Mouse (Mus musculus) layer of hippocampus, postnatal 25 days (tissue): ENCODE measurements around the gene Trap1. TPM values are rescaled to one million over a fixed set of nuclear protein-coding genes. Genes with fewer than 3 reads are reported as not detected.
"Not testable (repeated sequence)": the region's sequence is repeated elsewhere in the genome, so short reads cannot be mapped to it uniquely, and the experiment has no call there.

ENCODE experiments used
- DNase-seq, 2 experiments: peaks; one replicate each; pipeline ENCODE4 v3.0.0; 2022; ENCODE audit warnings: mixed read lengths in 2 of 2, low spot score in 1 of 2; ENCODE audit errors: extremely low spot score in 1 of 2
- total RNA-seq, 2 experiments: library from RNA; stranded (reverse); gene quantifications; 2 replicates each; pipeline ENCODE4 v1.2.3; 2021

Trap1 gene
- total RNA-seq = 10 to 100 TPM; 65.0 to 73.1 TPM

DNA sequence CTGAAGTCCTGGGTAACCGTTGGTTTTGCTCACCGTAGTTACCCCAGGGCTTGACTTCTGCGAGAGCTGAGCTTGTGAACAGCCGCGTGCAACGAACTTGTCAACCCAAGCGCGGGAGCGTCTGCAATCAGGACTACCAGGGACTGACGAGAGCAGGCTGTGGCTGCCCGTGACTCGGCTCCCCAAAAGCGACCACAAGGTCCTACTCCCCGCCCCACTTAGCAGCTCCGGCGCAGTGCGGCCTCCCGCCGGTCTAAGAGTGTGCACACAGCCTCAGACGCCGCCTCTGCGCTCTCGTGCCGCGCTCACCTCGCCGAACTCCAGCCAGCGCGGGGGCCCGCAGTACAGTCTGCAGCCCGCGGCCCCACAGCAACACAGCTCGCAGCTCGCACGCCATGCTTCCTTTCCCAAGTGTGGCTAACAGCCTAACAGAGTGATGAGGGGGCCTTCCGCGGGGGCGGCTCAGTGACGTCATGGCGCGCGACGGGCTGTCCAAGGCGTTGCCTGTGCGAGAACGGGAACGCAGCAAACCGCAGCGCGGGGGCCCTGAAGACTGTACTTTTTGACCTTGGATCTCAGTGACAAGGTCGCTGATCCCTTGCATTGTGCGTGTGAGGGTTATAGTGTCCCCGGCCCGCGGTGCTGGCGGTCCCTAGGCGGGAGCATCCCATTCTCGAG is at the start of gene Trap1:
TSS of gene Trap1 (minus strand) at position 444 of the 678 bp plus-strand sequence.
- DNase-seq = peak; percentile 97 to 99

- DNase-seq = no peak
These were observed 39.4 kb upstream of the Trap1 start for GRCm38 (mm10) chr16:4117072-4117471.

GRCm38 (mm10) chr16:4100374-4100773 is 22.7 kb upstream of the Trap1 start:
- DNase-seq = no peak

DNA sequence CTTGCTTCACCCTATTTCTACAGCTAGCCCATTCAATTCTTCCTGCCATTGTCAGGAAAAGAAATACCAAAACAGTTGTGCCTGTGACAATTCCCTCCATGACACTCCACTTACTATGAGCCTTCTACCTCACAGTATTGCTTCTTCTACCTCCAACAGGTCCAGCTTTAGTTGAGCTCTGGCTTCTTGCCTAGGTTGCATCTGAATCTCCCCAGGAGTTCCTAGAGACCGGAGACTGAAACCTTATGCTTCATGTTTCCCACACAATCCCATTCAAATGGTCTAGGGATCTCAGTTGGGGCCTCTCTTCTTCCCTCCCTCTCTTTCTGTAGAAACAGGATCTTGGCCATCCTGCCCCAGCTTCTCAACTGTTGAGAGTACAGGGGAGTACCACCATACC is 19.9 kb upstream of the Trap1 start:
- no peak for DNase-seq

- DNase-seq = no peak
These were observed 19.3 kb upstream of the Trap1 start for GRCm38 (mm10) chr16:4096898-4097297.

DNA sequence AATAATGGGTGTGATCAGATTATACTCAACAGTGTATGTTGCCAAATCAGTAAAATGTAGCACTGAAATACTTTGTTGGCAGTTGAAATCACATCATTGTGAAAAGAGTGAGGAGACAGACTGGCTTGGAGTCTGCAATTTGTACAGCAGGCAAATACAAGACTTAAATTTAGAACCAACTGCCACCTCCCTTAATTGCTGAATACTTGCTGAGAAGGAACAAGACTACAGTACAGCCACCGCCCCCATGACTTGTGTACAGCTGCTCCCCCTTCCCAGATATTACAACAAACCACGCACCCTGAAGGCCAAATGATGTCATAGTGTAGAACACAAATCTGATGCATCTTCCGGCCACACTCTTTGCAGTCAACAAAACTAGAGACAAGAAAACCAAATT is 18.5 kb upstream of the Trap1 start:
- DNase-seq = no peak

DNA sequence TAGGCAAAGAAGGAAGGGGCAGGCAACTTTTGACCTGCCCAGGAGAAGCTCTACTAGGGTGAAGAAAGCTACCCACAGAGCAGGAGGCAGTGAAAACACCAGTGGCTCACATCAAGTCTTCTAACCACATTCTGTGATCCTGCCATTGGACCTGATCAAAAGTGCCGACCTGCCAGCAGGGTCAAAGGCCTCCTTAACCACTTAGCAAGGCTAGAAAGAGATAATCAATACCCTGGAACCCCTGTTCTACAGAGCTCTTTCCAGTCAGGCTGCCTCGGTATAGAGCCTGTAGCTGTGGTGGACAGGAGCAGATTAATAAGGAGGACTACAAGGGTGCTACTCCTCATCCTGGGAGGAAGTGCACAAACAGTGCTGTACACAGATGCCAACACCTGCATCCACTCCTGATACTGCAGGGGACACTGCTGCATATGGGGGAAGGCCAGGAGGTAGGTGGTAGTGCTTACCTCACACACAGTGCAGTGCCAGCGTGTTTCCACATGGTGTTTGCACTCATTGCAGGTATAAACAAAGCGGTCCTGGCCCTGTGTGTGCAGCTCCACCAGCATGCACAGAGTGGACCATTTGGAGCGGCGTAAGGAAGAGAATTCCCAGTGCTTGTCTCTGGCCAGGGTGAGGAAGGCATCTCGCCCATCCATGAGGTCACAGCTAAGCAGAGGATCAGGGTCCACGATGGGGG is 9.7 kb upstream of the Trap1 start:
- no peak for DNase-seq

- DNase-seq = no peak
These were observed 8.3 kb upstream of the Trap1 start for GRCm38 (mm10) chr16:4085851-4086387.

GRCm38 (mm10) chr16:4085051-4085450 is 7.4 kb upstream of the Trap1 start:
- DNase-seq = no peak

GRCm38 (mm10) chr16:4080419-4080818 is 2.8 kb upstream of the Trap1 start:
- DNase-seq = not testable (repeated sequence)

DNA sequence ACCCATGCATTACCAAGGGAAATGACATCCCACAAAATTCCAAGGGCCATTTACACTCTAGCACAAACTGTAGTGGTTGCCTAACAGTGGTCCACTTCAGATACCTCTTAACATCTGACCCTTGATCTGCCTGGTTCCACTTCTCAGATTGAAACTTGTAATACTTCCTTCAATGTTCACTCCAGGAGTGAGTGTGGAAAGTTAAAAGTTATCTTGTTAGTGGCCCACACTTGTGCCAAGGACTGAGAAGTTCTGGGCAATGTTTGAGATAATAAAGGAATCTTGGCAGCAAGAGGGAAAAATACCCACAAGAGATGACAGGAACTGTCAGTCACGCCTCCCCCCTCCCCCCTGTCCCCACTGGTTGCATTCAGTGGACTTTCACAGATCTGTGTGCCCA is 2.0 kb upstream of the Trap1 start:
- no peak for DNase-seq

- not testable (repeated sequence) for DNase-seq
These were observed 675 bp upstream of the Trap1 start for GRCm38 (mm10) chr16:4078302-4078701.

DNA sequence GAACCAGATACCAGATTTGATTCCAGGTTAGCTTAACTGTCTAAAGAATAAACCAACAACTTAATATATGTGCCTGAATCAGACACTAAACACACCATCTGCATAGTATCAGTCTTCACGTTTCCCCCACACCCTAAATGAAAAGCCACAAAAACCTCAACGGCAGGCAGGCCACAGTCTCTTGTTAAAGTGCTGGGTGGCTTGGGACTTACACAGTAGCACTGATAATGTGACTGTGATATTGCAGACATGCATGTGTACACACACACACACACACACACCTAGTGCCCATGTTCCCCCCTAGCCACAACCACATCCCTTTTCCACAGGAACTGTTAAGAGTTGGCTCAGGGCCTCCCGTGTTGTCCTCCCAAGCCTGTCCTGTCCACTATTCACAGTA is 2.8 kb downstream of the Trap1 start:
- DNase-seq = no peak

DNA sequence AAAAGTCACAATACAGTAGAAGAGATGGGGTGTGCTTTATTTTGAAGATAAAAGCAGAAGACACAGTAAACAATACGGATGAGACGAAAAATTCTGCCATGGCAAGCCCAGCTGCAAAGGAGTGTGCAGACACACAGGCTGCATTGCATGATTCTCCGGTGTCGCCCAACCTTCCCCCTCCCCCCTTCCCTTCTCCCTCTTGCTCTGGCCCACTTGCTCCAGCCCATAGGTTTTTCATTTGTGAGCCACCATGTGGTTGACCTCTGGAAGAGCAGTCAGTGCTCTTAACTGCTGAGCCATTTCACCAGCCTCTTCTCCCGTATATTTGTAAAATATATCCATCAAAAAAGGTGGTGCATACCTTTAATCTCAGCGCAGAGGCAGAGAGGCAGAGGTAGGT is 3.3 kb downstream of the Trap1 start:
- no peak for DNase-seq

DNA sequence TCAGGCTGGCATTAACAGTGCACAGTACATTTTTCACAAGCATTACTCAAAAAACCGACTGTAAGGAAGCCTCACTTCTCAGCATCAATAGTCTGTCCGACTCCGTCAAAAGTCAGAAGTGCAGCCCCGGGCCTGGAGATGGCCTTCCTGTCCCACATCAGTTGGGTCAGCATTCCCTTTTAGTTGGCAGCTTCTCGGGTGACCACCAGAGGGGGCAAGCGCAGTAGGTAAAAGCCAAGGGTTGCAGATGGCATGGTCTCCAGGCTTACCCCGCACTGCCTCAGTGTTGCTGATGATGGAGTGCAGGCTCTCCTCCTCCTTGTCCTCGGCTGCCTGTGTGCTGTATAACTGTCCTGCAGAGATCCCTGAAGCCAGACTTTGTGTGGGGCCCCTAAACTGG is 9.0 kb downstream of the Trap1 start:
- peak; percentile 35 to 56 for DNase-seq

- no peak for DNase-seq
These were observed 12.7 kb downstream of the Trap1 start for GRCm38 (mm10) chr16:4064945-4065344.

GRCm38 (mm10) chr16:4053811-4054210 is 23.8 kb downstream of the Trap1 start:
- no peak for DNase-seq

DNA sequence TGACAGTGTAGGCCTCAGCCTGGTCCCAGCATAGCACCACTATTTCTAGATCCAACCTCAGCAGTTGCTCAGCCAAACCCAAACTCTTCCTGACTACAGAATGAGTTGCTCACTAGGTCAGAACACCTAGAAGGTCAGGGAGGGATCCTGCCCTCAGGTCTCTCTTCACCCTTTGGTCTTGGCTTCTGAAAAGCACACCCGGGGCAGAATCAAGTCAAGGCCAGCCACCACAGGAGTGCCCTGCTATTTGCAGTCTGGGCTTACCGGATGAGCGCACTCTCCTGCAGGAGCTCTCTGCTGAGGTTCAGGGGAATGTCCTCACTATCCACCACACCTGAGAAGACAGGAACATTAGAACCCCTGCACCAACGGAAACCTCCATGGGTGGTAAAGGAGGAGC is 25.0 kb downstream of the Trap1 start:
- DNase-seq = no peak

GRCm38 (mm10) chr16:4045524-4045923 is 32.1 kb downstream of the Trap1 start:
- DNase-seq = no peak

DNA sequence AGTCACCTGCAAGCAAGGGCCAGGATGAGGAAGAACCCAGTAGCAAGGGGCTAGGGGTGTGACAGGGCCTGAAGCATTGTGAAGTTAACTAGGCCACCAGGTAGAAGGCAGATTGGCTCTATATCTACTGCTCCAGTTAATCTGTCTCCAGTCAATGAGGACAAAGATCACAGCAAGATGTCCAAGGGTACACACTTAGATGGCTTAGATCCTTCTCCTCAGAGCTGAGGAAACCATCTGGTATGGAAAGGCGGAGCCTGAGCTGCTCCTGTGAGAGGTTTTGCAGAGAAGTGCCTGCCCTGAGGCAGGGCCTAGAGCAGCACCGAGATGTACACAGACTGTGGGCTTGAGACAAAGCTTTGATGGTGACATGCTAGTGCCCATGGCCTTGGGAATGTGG is 33.5 kb downstream of the Trap1 start:
- no peak for DNase-seq

GRCm38 (mm10) chr16:4041646-4042045 is 36.0 kb downstream of the Trap1 start:
- DNase-seq = no peak

- no peak for DNase-seq
These were observed 37.4 kb downstream of the Trap1 start for GRCm38 (mm10) chr16:4040206-4040605.
